Comparison of ENCODE assay signal across 9 mouse cellular contexts in the genomic region with DNA sequence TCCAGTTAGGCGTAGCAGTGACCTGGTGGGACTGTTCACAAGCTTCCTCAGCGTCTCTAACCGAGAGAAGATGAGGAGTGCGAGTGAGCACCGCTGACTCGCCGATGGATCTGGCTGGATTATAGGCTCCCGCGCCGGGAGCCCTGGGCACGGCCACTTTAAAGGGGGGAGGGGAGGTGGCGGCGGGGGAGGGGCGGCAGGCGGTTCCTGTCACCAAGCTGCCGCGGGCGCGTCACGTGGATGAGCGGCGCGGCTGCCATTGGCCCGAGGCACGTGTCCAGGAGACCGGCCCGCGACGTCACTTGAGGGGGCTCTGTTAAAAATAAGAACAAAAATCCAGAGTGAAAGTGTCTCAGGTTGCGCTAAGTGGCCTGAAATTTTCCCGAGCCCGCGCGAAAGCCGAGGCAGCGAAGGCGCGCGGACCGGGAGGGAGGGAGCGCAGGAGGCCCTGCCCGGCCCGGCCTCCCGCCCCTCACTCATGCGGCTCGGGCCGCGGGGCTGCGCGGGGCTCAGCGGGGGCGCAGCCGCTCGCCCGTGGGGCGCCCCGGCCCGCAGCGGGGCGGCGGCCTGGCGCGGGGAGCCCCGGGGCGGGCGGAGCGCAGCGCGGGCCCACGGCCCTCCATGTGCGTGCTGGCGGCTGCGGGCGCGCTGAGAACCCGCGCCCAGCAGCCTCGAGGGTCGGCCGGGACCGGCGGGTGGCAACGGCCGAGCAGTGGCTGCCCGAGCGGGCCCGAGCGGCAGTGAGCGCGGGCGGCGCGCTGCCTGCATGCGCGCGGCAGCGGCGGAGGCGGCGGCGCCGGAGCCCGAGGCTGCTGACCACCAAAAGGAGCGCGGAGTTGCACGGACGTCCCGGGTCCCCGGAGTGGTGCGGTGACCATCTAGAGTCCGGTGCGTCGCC. TPM values are rescaled to one million over a fixed set of nuclear protein-coding genes. Genes with fewer than 3 reads are reported as not detected.
DNase-seq lines count a peak whose midpoint lies in the region; ATAC-seq lines count a peak whose summit lies in the region.
"Had no signal": no experiment of that assay in that cellular context is flagged by ENCODE, and none has a peak within 500 bp of the region (broad histone marks: within the 10 kb centered on the region; RNA-seq: fewer than 3 reads in every experiment).

A gene (plus strand): TSS at position 337 of the 898 bp plus-strand sequence.

- peak within 1 kb of the TSS; percentile 99 for H3K4me2 ChIP-seq in heart, embryonic 15.5 days

- no peaks in the 10 kb centered on the region for H3K9me3 ChIP-seq in embryonic facial prominence, embryonic 10.5 days
- no peaks in the 10 kb centered on the region for H3K9me3 ChIP-seq in heart, embryonic 15.5 days (replicated peaks)

- peak within 1 kb of the TSS; percentile 21; the same call in 1 of the 2 replicates for H3K9ac ChIP-seq in heart, embryonic 15.5 days

- peaks cover 26% of the 10 kb centered on the region for H3K4me1 ChIP-seq in embryonic facial prominence, embryonic 10.5 days
- H3K4me1 ChIP-seq in heart, embryonic 15.5 days (replicated peaks): peaks cover 39% of the 10 kb centered on the region

- H3K36me3 ChIP-seq in embryonic facial prominence, embryonic 10.5 days (replicated peaks): no peaks in the 10 kb centered on the region
- H3K36me3 ChIP-seq in heart, embryonic 15.5 days: no peaks in the 10 kb centered on the region

- peak; percentile 8 for DNase-seq in CD4-positive helper T cell, adult 2 months (ENCODE audit: low read depth, low spot score)
- peak; percentile 74 for DNase-seq in adrenal gland, adult 2 months
- DNase-seq in embryonic facial prominence, embryonic 10.5 days (ENCODE audit: low spot score): peak; percentile 90
- DNase-seq in kidney, postnatal 25 days: peak; percentile 49 to 58
- DNase-seq in lung, postnatal 14 days: peak; percentile 34
- DNase-seq in yolk sac, embryonic 10.5 days (ENCODE audit: low spot score): peak; percentile 78
- DNase-seq in urinary bladder, adult 2 months (ENCODE audit: low spot score): no peak

- H3K4me3 ChIP-seq in embryonic facial prominence, embryonic 10.5 days: peak within 1 kb of the TSS; percentile 54
- peak within 1 kb of the TSS; percentile 55 for H3K4me3 ChIP-seq in heart, embryonic 15.5 days

- H3K27ac ChIP-seq in embryonic facial prominence, embryonic 10.5 days (replicated peaks): no peak within 1 kb of the TSS
- no peak within 1 kb of the TSS for H3K27ac ChIP-seq in heart, embryonic 15.5 days

- H3K27me3 ChIP-seq in embryonic facial prominence, embryonic 10.5 days (replicated peaks; ENCODE audit: low read depth, poor library complexity, severe bottlenecking): peaks cover 100% of the 10 kb centered on the region
- peaks cover 96% of the 10 kb centered on the region for H3K27me3 ChIP-seq in heart, embryonic 15.5 days

- peak; percentile 41; the same call in 1 of the 2 replicates for ATAC-seq in heart, embryonic 15.5 days (replicated peaks; ENCODE audit: insufficient number of reproducible peaks, insufficient read depth, low FRiP score, low read depth)

- WGBS in embryonic facial prominence, embryonic 10.5 days: 2% methylated on average over 113 of the region's 113 CpGs
- WGBS in heart, embryonic 15.5 days: under 1% methylated on average over 99 of the region's 113 CpGs

RNA-seq across cellular contexts. Expression of the gene that starts here (rescaled TPM):
- under 1 TPM; 0.07 to 0.17 TPM for total RNA-seq in adrenal gland, adult 2 months (2021)
- polyA plus RNA-seq in adrenal gland, adult 2 months (2012; rRNA removed): 0.12 and 0.19 TPM in 2 replicates
- 0.05 TPM in 1 of 2 replicates, not detected in the other for polyA plus RNA-seq in embryonic facial prominence, embryonic 10.5 days (2016; fragmentation: Nextera tagmentation; extraction: Ambion mirVana)
- not detected in 2 replicates for polyA plus RNA-seq in heart, embryonic 15.5 days (2015; fragmentation: Nextera tagmentation; extraction: Ambion mirVana)
- polyA plus RNA-seq in urinary bladder, adult 2 months (2012; rRNA removed): not detected in 2 replicates
- total RNA-seq: neutrophil, adult 5-6 weeks had no signal

Comparison
In these comparisons a context has a peak if more than half of its experiments do, and no peak if none do; other contexts are left out.
1. Peak in DNase-seq in adrenal gland, adult 2 months; RNA of the gene not detected or under 1 TPM.
2. Peak in DNase-seq and H3K4me3 ChIP-seq in embryonic facial prominence, embryonic 10.5 days; RNA of the gene not detected or under 1 TPM.
3. Peak in ATAC-seq, H3K4me3 ChIP-seq, H3K9ac ChIP-seq and H3K4me2 ChIP-seq in heart, embryonic 15.5 days; RNA of the gene not detected or under 1 TPM.